Mouse (Mus musculus) CH12.LX (cell line): ENCODE measurements around the gene Sbno1. TPM values are rescaled to one million over a fixed set of nuclear protein-coding genes. Genes with fewer than 3 reads are reported as not detected.
A peak's percentile ranks its signal among the peaks of the same experiment; 100 is the strongest.

Experiments
- DNase-seq: peaks from one replicate; pipeline ENCODE4 v3.0.0-alpha.2; 2013; ENCODE audit errors: extremely low read depth
- H3K27ac ChIP-seq: 2 replicates; pipeline ENCODE4 v1.5.1; 2012; ENCODE audit warnings: low read depth, mild to moderate bottlenecking, control low read depth, moderate library complexity; ENCODE audit not compliant: insufficient read depth
- H3K27me3 ChIP-seq: replicated peaks from 2 replicates; pipeline ENCODE3; 2012; ENCODE audit warnings: inconsistent platforms
- H3K36me3 ChIP-seq, 2 experiments: replicated peaks in 1 of 2; 2 replicates each; pipeline versions ENCODE3 to v1.6.1; 2012; ENCODE audit warnings: inconsistent platforms in 1 of 2, low read length in 1 of 2, mild to moderate bottlenecking in 1 of 2, mixed read lengths in 1 of 2, moderate library complexity in 1 of 2; ENCODE audit not compliant: control insufficient read depth in 1 of 2, insufficient read depth in 1 of 2
- H3K4me1 ChIP-seq, 2 experiments: 2 replicates each; pipeline ENCODE4 v1.6.1; 2012; ENCODE audit warnings: inconsistent platforms in 1 of 2, moderate library complexity in 1 of 2; ENCODE audit not compliant: insufficient read depth in 2 of 2, control insufficient read depth in 1 of 2
- H3K4me2 ChIP-seq: 2 replicates; pipeline ENCODE4 v1.6.1; 2012; ENCODE audit warnings: low read depth, mild to moderate bottlenecking, control low read depth; ENCODE audit not compliant: poor library complexity, insufficient read depth, severe bottlenecking
- H3K4me3 ChIP-seq, 3 experiments: fragments of 150-350 bp in 1 of 3; sonication (generic) in 1 of 3; replicated peaks in 1 of 3; 2 replicates each; pipeline versions ENCODE3 to v1.5.1; 2011 to 2012; ENCODE audit warnings: low read depth in 2 of 3, low read length in 2 of 3, mild to moderate bottlenecking in 2 of 3, moderate library complexity in 2 of 3, control low read depth in 1 of 3, improper control_type of control experiment in 1 of 3, inconsistent platforms in 1 of 3, mixed read lengths in 1 of 3; ENCODE audit not compliant: poor library complexity in 1 of 3
- H3K79me2 ChIP-seq: replicated peaks from 2 replicates; pipeline ENCODE4 v1.6.1; 2012; ENCODE audit warnings: mild to moderate bottlenecking, moderate library complexity; ENCODE audit not compliant: control insufficient read depth, poor library complexity, insufficient read depth, severe bottlenecking; ENCODE audit errors: extremely low read depth
- H3K9ac ChIP-seq: 2 replicates; pipeline ENCODE4 v1.6.1; 2012; ENCODE audit warnings: low read depth, mild to moderate bottlenecking, control low read depth, moderate library complexity; ENCODE audit not compliant: insufficient read depth
- H3K9me3 ChIP-seq: replicated peaks from 2 replicates; pipeline ENCODE3; 2012; ENCODE audit warnings: low read length, inconsistent platforms, mixed read lengths
- BHLHE40 ChIP-seq: IDR thresholded peaks from 2 replicates; pipeline ENCODE4 v1.6.1; 2011; ENCODE audit warnings: mild to moderate bottlenecking, low read depth, low read length, improper control_type of control experiment
- CHD1 ChIP-seq: IDR thresholded peaks from 2 replicates; pipeline ENCODE4 v1.6.1; 2012; ENCODE audit warnings: low read depth, low read length, improper control_type of control experiment, inconsistent platforms
- CHD2 ChIP-seq: IDR thresholded peaks from 2 replicates; pipeline ENCODE4 v1.6.1; 2011; ENCODE audit warnings: low read length, improper control_type of control experiment
- CTCF ChIP-seq, 2 experiments: IDR thresholded peaks in 1 of 2; conservative IDR thresholded peaks in 1 of 2; 2 replicates each; pipeline ENCODE4 v1.5.1; 2011 to 2012; ENCODE audit warnings: low read depth in 2 of 2, low read length in 2 of 2, improper control_type of control experiment in 1 of 2, inconsistent platforms in 1 of 2, mild to moderate bottlenecking in 1 of 2, moderate library complexity in 1 of 2
- E2F4 ChIP-seq: IDR thresholded peaks from 2 replicates; pipeline ENCODE4 v1.6.1; 2011; ENCODE audit warnings: low read depth, low read length, improper control_type of control experiment; ENCODE audit not compliant: insufficient replicate concordance
- ELF1 ChIP-seq: IDR thresholded peaks from 2 replicates; pipeline ENCODE4 v1.6.1; 2014; ENCODE audit warnings: low read depth, mild to moderate bottlenecking, inconsistent platforms, low read length, improper control_type of control experiment
- ETS1 ChIP-seq: conservative IDR thresholded peaks from 2 replicates; pipeline ENCODE4 v1.6.1; 2012; ENCODE audit warnings: low read depth, mild to moderate bottlenecking, inconsistent platforms, low read length, improper control_type of control experiment, moderate library complexity
- HCFC1 ChIP-seq: IDR thresholded peaks from 2 replicates; pipeline ENCODE4 v1.6.1; 2012; ENCODE audit warnings: low read depth, mild to moderate bottlenecking, inconsistent platforms, low read length, improper control_type of control experiment
- IRF4 ChIP-seq: IDR thresholded peaks from 2 replicates; pipeline ENCODE4 v1.6.1; 2014; ENCODE audit warnings: low read depth, mild to moderate bottlenecking, inconsistent platforms, low read length, improper control_type of control experiment
- JUN ChIP-seq: IDR thresholded peaks from 2 replicates; pipeline ENCODE4 v1.6.1; 2011; ENCODE audit warnings: low read depth, mild to moderate bottlenecking, low read length, improper control_type of control experiment, moderate library complexity; ENCODE audit not compliant: insufficient read depth
- JUND ChIP-seq: conservative IDR thresholded peaks from 2 replicates; pipeline ENCODE4 v1.6.1; 2011; ENCODE audit warnings: low read depth, low read length, improper control_type of control experiment
- KAT2A ChIP-seq: IDR thresholded peaks from 2 replicates; pipeline ENCODE4 v1.6.1; 2012; ENCODE audit warnings: low read length, improper control_type of control experiment, inconsistent platforms; ENCODE audit not compliant: insufficient replicate concordance
- MAFK ChIP-seq: IDR thresholded peaks from 2 replicates; pipeline ENCODE4 v1.6.1; 2011; ENCODE audit warnings: low read length, improper control_type of control experiment; ENCODE audit not compliant: insufficient replicate concordance
- MAX ChIP-seq: IDR thresholded peaks from 2 replicates; pipeline ENCODE4 v1.6.1; 2011; ENCODE audit warnings: low read length, improper control_type of control experiment
- MAZ ChIP-seq: IDR thresholded peaks from 2 replicates; pipeline ENCODE4 v1.6.1; 2012; ENCODE audit warnings: low read depth, mild to moderate bottlenecking, inconsistent platforms, low read length, improper control_type of control experiment, moderate library complexity
- MEF2A ChIP-seq: IDR thresholded peaks from 2 replicates; pipeline ENCODE4 v1.6.1; 2014; ENCODE audit warnings: low read depth, mild to moderate bottlenecking, inconsistent platforms, low read length, improper control_type of control experiment, borderline replicate concordance
- MXI1 ChIP-seq: IDR thresholded peaks from 2 replicates; pipeline ENCODE4 v1.6.1; 2011; ENCODE audit warnings: mild to moderate bottlenecking, low read depth, low read length, improper control_type of control experiment
- MYC ChIP-seq: IDR thresholded peaks from 2 replicates; pipeline ENCODE4 v1.6.1; 2011; ENCODE audit warnings: low read depth, mild to moderate bottlenecking, improper control_type of control experiment, low read length
- NELFE ChIP-seq: IDR thresholded peaks from 2 replicates; pipeline ENCODE4 v1.6.1; 2011; ENCODE audit warnings: low read depth, low read length, improper control_type of control experiment
- RAD21 ChIP-seq: IDR thresholded peaks from 2 replicates; pipeline ENCODE4 v1.6.1; 2011; ENCODE audit warnings: low read depth, mild to moderate bottlenecking, low read length, improper control_type of control experiment, moderate library complexity
- RCOR1 ChIP-seq: conservative IDR thresholded peaks from 2 replicates; pipeline ENCODE4 v1.6.1; 2012; ENCODE audit warnings: low read depth, mild to moderate bottlenecking, inconsistent platforms, low read length, improper control_type of control experiment
- SIN3A ChIP-seq: IDR thresholded peaks from 2 replicates; pipeline ENCODE4 v1.6.1; 2012; ENCODE audit warnings: low read length, improper control_type of control experiment, inconsistent platforms
- SMC3 ChIP-seq: IDR thresholded peaks from 2 replicates; pipeline ENCODE4 v1.6.1; 2011; ENCODE audit warnings: low read depth, low read length, improper control_type of control experiment
- TCF12 ChIP-seq: IDR thresholded peaks from 2 replicates; pipeline ENCODE4 v1.6.1; 2014; ENCODE audit warnings: low read depth, mild to moderate bottlenecking, inconsistent platforms, low read length, improper control_type of control experiment
- USF2 ChIP-seq: conservative IDR thresholded peaks from 2 replicates; pipeline ENCODE4 v1.6.1; 2011; ENCODE audit warnings: low read depth, low read length, improper control_type of control experiment
- ZC3H11A ChIP-seq: IDR thresholded peaks from 2 replicates; pipeline ENCODE4 v1.6.1; 2012; ENCODE audit warnings: low read depth, mild to moderate bottlenecking, inconsistent platforms, low read length, improper control_type of control experiment
- ZKSCAN1 ChIP-seq: IDR thresholded peaks from 2 replicates; pipeline ENCODE4 v1.6.1; 2012; ENCODE audit warnings: low read depth, inconsistent platforms, low read length, improper control_type of control experiment, borderline replicate concordance
- ZNF384 ChIP-seq: IDR thresholded peaks from 2 replicates; pipeline ENCODE4 v1.6.1; 2012; ENCODE audit warnings: low read depth, low read length, improper control_type of control experiment, inconsistent platforms
- dilution Hi-C: fragments of 300-500 bp; cut with MboI; formaldehyde crosslinking; loops from 2 replicates; pipeline ENCODE4 v1.14.3; 2020; ENCODE audit warnings: low sequenced_read_pairs; ENCODE audit not compliant: extremely low pct_unique_long_range_greater_than_20kb, extremely low pct_ligation_motif_present
- in situ Hi-C: fragments of 300-500 bp; cut with MboI; formaldehyde crosslinking; loops from 3 replicates; pipeline ENCODE4 v1.14.3; 2019; ENCODE audit warnings: low sequenced_read_pairs, low pct_ligation_motif_present, low pct_unique_long_range_greater_than_20kb, mixed read lengths
- polyA plus RNA-seq: library from polyadenylated mRNA; unstranded; fragments of >175 nt; gene quantifications from 2 replicates; pipeline ENCODE4 v1.2.1, GENCODE M21; 2012; ENCODE audit warnings: low read depth; ENCODE audit not compliant: insufficient read length
- total RNA-seq, 2 experiments: library from RNA; depleted of rRNA; stranded (reverse); fragments of 300-350 nt in 1 of 2; fragments of >200 nt in 1 of 2; gene quantifications; 2 replicates each; pipeline ENCODE4 v1.2.3; 2012 to 2014

Gene Sbno1
- total and polyA plus RNA-seq, 3 experiments, result 35.0 to 48.5 (median 38.3) TPM

GRCm38 (mm10) chr5:124432398-124433012 is 6.7 kb upstream of the Sbno1 start:
- Histone ChIP-seq H3K4me3 (no peak overlapping the region), H3K27me3 (no peaks in the 10 kb centered on the region), H3K4me2 (peak overlapping the region; percentile 47), H3K4me1 (peaks cover 9 to 20% of the 10 kb centered on the region in 2 experiments), H3K36me3 (no peaks in the 10 kb centered on the region), H3K27ac (peak overlapping the region; percentile 22; the same call in 1 of the 2 replicates), H3K79me2 (no peaks in the 10 kb centered on the region), H3K9me3 (no peaks in the 10 kb centered on the region), H3K9ac (no peak overlapping the region)
- in situ Hi-C loops, result loop anchor here (25.0 kb wide), 1 partner anchor 430 kb away; the partner anchor contains the start of genes Ccdc92 and Zfp664
- TF ChIP-seq MAFK (no peak), MEF2A (peak; percentile 79), CTCF (conservative IDR thresholded peaks at IDR 0.05 in 1 of 2, IDR thresholded peaks at IDR 0.05 in 1 of 2; ENCODE audit: low read depth in 2 of 2, low read length in 2 of 2) (peak; percentile 81 to 92), MAZ (peak; percentile 73; the same call in 1 of the 2 replicates), E2F4 (0 out of 2 replicates have a peak, but pooled peaks have one; percentile 54), ETS1 (0 out of 2 replicates have a peak, but pooled peaks have one; percentile 15), ELF1 (no peak), SMC3 (peak; percentile 83), BHLHE40 (peak; percentile 28), USF2 (no peak), NELFE (peak; percentile 52; the same call in 1 of the 2 replicates), ZC3H11A (peak; percentile 66), ZKSCAN1 (no peak), JUND (peak; percentile 53; the same call in 1 of the 2 replicates), RAD21 (peak; percentile 95), CHD1 (0 out of 2 replicates have a peak, but pooled peaks have one; percentile 75), IRF4 (peak; percentile 69), MAX (peak; percentile 78), MXI1 (0 out of 2 replicates have a peak, but pooled peaks have one; percentile 33), ZNF384 (peak; percentile 75), KAT2A (no peak), CHD2 (peak; percentile 82), JUN (peak; percentile 18; the same call in 1 of the 2 replicates), TCF12 (0 out of 2 replicates have a peak, but pooled peaks have one; percentile 43), HCFC1 (peak; percentile 47; the same call in 1 of the 2 replicates), RCOR1 (no peak), SIN3A (peak; percentile 87; the same call in 1 of the 2 replicates), MYC (peak; percentile 85)
- peak; percentile 75 for DNase-seq
- dilution Hi-C loops, result no loop called here
